In the genomic region with DNA sequence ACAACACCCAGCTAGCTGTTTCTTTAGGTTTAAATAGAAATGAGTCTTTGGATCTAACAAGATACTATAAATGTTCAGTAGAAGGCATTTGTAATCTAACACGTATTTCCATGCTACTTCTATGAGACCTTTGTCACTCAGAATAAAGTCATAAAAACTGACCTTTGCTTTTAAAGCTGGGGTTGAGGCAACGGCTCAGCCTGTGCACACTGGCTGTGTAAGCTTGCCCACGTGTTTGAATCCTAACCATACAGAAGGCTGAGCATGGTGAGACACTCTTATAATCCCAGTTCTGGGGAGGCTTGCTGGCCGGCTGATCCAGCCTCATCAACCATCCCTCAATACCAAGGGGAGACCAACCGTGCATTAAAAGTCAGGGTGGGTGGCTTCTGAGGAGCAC, we compare ENCODE assay signal across 23 mouse cellular contexts.
DNase-seq lines count a peak whose midpoint lies in the region; ATAC-seq and TF ChIP-seq lines count a peak whose summit lies in the region.
"Had no signal": no experiment of that assay in that cellular context is flagged by ENCODE, and none has a peak within 500 bp of the region (broad histone marks: within the 10 kb centered on the region; RNA-seq: fewer than 3 reads in every experiment).

No protein-coding gene starts in this region.

- H3K4me2 ChIP-seq in liver, embryonic 12.5 days = no peak overlapping the region
- no peak overlapping the region for H3K4me2 ChIP-seq in intestine, embryonic 15.5 days (replicated peaks)
- H3K4me2 ChIP-seq: embryonic facial prominence, embryonic 13.5 days; forebrain, embryonic 12.5 days; forebrain, embryonic 15.5 days; heart, embryonic 13.5 days; hindbrain, embryonic 13.5 days had no signal

- H3K9me3 ChIP-seq in liver, embryonic 12.5 days (replicated peaks) = no peaks in the 10 kb centered on the region
- H3K9me3 ChIP-seq in intestine, embryonic 15.5 days = no peaks in the 10 kb centered on the region
- H3K9me3 ChIP-seq: embryonic facial prominence, embryonic 13.5 days; forebrain, embryonic 12.5 days; forebrain, embryonic 15.5 days; heart, embryonic 13.5 days; hindbrain, embryonic 13.5 days had no signal

- no peak for TF ChIP-seq POLR2A in liver, adult 2 months (IDR thresholded peaks at IDR 0.05; ENCODE audit: extremely low read depth, insufficient read depth, low read length)

- 68% methylated on average over 5 of the region's 5 CpGs for WGBS in liver, adult 2 months
- WGBS in liver, embryonic 12.5 days (ENCODE audit: insufficient replicate concordance) = 60% methylated on average over 5 of the region's 5 CpGs
- 64% methylated on average over 5 of the region's 5 CpGs for WGBS in intestine, embryonic 15.5 days
- 32% methylated on average over 5 of the region's 5 CpGs for WGBS in large intestine, adult 2 months

- H3K9ac ChIP-seq in liver, adult 2 months (ENCODE audit: low read depth, low read length) = no peak overlapping the region
- H3K9ac ChIP-seq in liver, embryonic 12.5 days = no peak overlapping the region
- H3K9ac ChIP-seq in intestine, embryonic 15.5 days = no peak overlapping the region
- H3K9ac ChIP-seq: embryonic facial prominence, embryonic 13.5 days; forebrain, embryonic 12.5 days; forebrain, embryonic 15.5 days; heart, embryonic 13.5 days; hindbrain, embryonic 13.5 days had no signal

- H3K27me3 ChIP-seq in liver, adult 2 months (ENCODE audit: control insufficient read depth, insufficient read depth, low read length) = no peaks in the 10 kb centered on the region
- peaks cover 7% of the 10 kb centered on the region; the same call in 1 of the 2 replicates for H3K27me3 ChIP-seq in liver, embryonic 12.5 days (replicated peaks)
- H3K27me3 ChIP-seq in intestine, embryonic 15.5 days (replicated peaks) = no peaks in the 10 kb centered on the region
- H3K27me3 ChIP-seq: embryonic facial prominence, embryonic 13.5 days; forebrain, embryonic 12.5 days; forebrain, embryonic 15.5 days; heart, embryonic 13.5 days; hindbrain, embryonic 13.5 days had no signal

- H3K27ac ChIP-seq in liver, adult 2 months (replicated peaks; ENCODE audit: insufficient read depth, low read depth, low read length) = no peak overlapping the region
- no peak overlapping the region for H3K27ac ChIP-seq in liver, embryonic 12.5 days
- peak overlapping the region; percentile 76 for H3K27ac ChIP-seq in intestine, embryonic 15.5 days
- H3K27ac ChIP-seq: embryonic facial prominence, embryonic 13.5 days; forebrain, embryonic 12.5 days; forebrain, embryonic 15.5 days; heart, embryonic 13.5 days; hindbrain, embryonic 13.5 days had no signal

- intact Hi-C loops in gastrocnemius, postnatal 14 days (cut with DNase I; ENCODE audit: low total_unique reads) = no loop called here

- no peaks in the 10 kb centered on the region for H3K36me3 ChIP-seq in liver, adult 2 months (ENCODE audit: control insufficient read depth, insufficient read depth, low read length)
- no peaks in the 10 kb centered on the region for H3K36me3 ChIP-seq in liver, embryonic 12.5 days
- no peaks in the 10 kb centered on the region for H3K36me3 ChIP-seq in intestine, embryonic 15.5 days
- H3K36me3 ChIP-seq: embryonic facial prominence, embryonic 13.5 days; forebrain, embryonic 12.5 days; forebrain, embryonic 15.5 days; heart, embryonic 13.5 days; hindbrain, embryonic 13.5 days had no signal

- H3K4me3 ChIP-seq in liver, adult 2 months (ENCODE audit: insufficient read depth, low read depth, low read length) = no peak overlapping the region
- no peak overlapping the region for H3K4me3 ChIP-seq in liver, embryonic 12.5 days
- no peak overlapping the region for H3K4me3 ChIP-seq in intestine, embryonic 15.5 days (replicated peaks)
- H3K4me3 ChIP-seq: embryonic facial prominence, embryonic 13.5 days; erythroblast, embryonic 14.5 days; forebrain, embryonic 12.5 days; forebrain, embryonic 15.5 days; heart, embryonic 13.5 days; hindbrain, embryonic 13.5 days had no signal

- peaks cover 10% of the 10 kb centered on the region for H3K4me1 ChIP-seq in liver, adult 2 months (ENCODE audit: control insufficient read depth, insufficient read depth, low read length)
- no peaks in the 10 kb centered on the region for H3K4me1 ChIP-seq in liver, embryonic 12.5 days
- H3K4me1 ChIP-seq in intestine, embryonic 15.5 days (replicated peaks) = peaks cover 47% of the 10 kb centered on the region

- H3K79me2 ChIP-seq in liver, adult 2 months (ENCODE audit: control insufficient read depth, insufficient read depth, low read length) = no peaks in the 10 kb centered on the region

- no peak for TF ChIP-seq CTCF in liver, adult 2 months (IDR thresholded peaks at IDR 0.05; ENCODE audit: low read depth, low read length)

- ATAC-seq in liver, embryonic 12.5 days = no peak
- peak; percentile 86 for ATAC-seq in intestine, embryonic 15.5 days
- ATAC-seq: forebrain, embryonic 15.5 days; hindbrain, embryonic 16.5 days; inflammation-experienced regulatory T-cells, adult 6 months had no signal

- DNase-seq in heart, adult 11 months = peak; percentile 79
- no peak for DNase-seq in heart, adult 8-10 months (ENCODE audit: low spot score)
- DNase-seq in liver, adult 2 months (ENCODE audit: extremely low read depth, low read depth, low spot score) = peak; percentile 35
- DNase-seq in large intestine, adult 2 months (ENCODE audit: low read depth, low spot score) = peak; percentile 72
- DNase-seq in gastrocnemius, postnatal 14 days = no peak
- no peak for DNase-seq in layer of hippocampus, adult 11-12 months (ENCODE audit: low spot score)
- DNase-seq: adrenal gland, adult 2 months; adrenal gland, postnatal 14 days; cerebellum, adult 11 months; cerebellum, adult 2 months; cerebellum, adult 9-11 months; cerebellum, postnatal 25 days; gastrocnemius, postnatal 36 days had no signal

Comparison
In these comparisons a context has a peak if more than half of its experiments do, and no peak if none do; other contexts are left out.
1. DNase-seq: peak in heart, adult 11 months (single experiment), liver, adult 2 months (single experiment) and large intestine, adult 2 months (single experiment); none in heart, adult 8-10 months (single experiment), gastrocnemius, postnatal 14 days (single experiment) and layer of hippocampus, adult 11-12 months (single experiment).